Mouse (Mus musculus) gonadal fat pad, adult 2 months (tissue): Measurements from ENCODE around the gene Zfp292. TPM values are rescaled to one million over a fixed set of nuclear protein-coding genes. Genes with fewer than 3 reads are reported as not detected.

Source experiments
- DNase-seq: peaks from one replicate; pipeline ENCODE4 v3.0.0-alpha.2; 2012; ENCODE audit warnings: low read depth
- polyA plus RNA-seq: library from polyadenylated mRNA; depleted of rRNA; stranded (reverse); fragments of >200 nt; gene quantifications from 2 replicates; pipeline ENCODE4 v1.2.3, GENCODE M21; 2012; rRNA removed

The Zfp292 gene
- polyA plus RNA-seq, 1 experiment: 2.6 TPM

- no peak for DNase-seq
Observed at GRCm38 (mm10) chr4:34797294-34797983, 85.3 kb downstream of the Zfp292 start.

DNA sequence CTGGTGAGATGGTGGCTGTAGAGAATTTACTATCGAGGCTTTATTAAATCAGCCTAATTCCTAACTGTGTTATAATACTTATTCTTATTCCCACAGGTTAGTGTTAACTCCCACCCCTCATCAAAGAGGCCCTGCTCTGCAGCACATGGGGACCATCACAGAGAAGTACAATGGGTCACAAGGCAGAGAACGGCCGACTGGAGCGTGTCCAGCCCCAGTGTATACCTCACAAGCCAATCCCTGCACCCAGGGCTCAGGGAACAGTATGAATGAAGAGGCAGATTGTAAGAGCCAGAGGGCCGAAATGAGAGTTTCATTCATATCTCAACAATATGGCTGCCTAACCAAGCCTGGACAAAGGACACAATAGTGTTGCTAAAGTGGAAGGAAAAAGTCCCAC, 86.5 kb downstream of the Zfp292 start:
- DNase-seq: no peak

GRCm38 (mm10) chr4:34786476-34786875, 96.3 kb downstream of the Zfp292 start:
- DNase-seq: peak; percentile 47

DNA sequence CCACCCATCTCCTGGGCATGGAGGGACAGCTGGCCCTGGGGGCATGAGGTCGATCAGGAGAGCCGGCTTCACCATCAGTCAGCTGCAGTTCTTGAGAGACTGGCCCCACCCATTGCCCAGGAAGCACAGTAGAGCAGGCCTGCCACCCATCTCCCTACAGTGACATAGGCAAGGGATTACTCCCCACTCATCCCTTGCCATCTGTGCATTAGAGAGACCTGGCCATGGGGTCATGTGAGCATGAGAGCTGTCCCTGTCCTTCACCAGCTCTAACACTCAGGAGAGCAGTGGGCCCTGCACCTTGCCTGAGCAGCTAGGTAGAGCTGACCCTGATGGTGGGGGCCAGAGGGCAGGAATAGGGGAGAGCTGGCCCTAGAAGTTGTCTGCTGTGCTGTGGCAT, 97.1 kb downstream of the Zfp292 start:
- DNase-seq: no peak

- DNase-seq: no peak
Observed at GRCm38 (mm10) chr4:34784865-34785264, 97.9 kb downstream of the Zfp292 start.

DNA sequence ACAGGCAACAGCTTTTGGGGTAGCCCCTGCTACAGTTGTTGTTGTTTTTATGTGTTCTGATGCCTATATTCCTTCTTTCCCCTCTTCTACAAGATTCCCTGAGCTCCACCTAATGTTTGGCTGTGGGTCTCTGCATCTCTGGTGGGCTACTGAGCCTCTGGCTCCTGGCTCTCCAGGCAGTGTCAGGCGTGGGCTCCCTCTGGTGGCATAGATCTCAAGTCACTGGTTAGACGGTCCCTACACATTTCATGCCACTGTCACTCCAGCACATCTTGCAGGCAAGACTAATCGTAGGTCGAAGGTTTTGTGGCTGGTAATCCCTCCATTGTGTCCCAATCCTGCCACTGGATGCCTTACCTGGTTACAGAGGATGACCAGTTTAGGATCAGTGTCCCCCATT, 100.0 kb downstream of the Zfp292 start:
- DNase-seq: no peak

DNA sequence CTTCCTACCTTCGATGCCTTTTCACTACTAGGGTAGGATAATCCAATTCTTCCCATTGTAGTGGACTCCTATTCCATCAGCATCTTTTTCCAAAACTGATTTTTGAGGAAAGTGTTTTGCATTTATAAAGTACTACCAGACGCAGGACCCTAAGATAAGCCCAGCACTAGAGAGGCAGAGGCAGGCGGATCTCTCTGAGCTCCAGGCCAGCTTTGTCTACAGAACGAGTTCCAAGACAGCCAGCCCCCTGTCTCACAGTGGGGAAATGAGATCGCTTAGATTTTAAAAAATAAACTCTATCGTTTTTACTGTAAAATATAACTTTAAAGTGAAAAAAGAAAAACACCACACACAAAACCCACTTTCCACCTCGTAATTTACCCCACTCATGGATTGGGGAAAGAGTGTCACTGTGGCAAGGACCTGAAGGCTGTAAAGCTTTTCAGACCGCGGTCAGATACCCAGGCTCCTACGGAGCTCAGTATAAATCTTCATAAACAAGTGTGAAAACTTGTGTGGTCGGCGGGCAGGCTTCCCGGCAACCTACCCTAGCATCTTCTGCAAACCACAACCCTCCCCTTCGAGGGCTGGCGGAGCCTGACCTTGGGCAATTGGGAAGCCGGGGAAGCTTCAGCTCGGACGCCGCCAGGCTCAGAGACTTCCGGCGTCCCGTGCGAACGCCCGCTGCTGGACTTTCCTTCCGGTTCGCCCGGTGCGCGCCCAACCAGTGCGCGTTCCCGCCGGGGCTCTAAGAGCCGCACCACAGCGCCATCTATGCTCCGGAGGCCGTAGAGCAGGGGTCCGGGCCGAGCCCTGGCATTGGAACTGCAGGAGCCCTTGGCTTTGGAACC, 104.9 kb downstream of the Zfp292 start, which contains the start of gene Smim8:
Gene Smim8, minus strand, starts transcription at position 747 of the 851 bp plus-strand sequence.
- no peak for DNase-seq

DNA sequence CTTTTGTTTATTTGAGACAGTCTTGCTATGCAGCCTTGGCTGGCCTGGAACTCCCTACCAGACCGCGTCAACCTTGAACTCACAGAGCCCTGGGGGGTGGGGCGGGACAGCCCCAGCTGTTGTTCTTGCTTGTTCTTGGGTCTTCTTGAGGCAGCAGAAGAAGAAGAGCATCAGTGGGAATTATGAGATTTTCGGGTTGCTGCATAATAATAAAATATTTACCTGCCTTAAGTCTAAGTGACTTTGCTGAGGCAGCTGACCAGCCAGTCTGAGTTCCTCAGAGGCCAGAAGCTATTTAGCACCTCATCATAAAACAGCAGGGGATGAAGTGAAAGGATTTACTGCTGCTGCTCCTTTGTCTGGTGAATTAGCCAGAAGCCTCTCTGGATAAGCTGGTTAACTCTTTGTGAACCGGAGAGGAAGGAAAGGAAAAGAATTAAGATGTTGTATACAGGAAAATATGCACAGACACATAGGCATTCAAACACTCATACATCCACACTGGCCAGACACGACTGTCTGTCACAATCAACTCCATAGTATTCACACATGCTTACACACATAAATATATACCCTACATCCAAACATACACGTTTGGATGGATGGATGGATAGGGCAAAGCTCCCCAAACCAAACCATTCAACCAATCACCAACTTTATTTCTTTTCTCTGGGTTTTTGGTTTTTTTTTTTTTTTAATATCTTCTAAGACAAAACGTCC, 110.9 kb downstream of the Zfp292 start:
- no peak for DNase-seq

DNA sequence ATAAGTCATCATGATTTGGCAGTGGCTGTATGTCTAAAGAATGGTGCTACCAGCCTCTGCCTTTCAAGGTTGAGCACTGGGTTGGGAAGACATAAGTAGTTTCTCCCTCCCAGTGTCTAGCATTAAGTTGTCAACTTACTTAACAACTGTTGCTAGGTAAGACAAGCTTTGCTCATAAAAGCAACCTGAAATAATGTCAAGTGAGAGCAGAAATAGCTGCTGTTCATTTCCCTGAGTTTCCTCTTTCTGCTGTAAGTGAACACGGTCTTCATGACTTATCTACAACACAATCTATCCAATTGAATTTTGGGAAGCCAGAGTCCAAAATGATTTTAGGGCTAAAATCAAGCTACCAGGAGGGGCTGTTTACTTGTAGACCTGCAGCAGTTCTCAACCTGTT, 126.6 kb downstream of the Zfp292 start, which contains the start of gene Gm136:
Gene Gm136, minus strand, starts transcription at position 101 of the 400 bp plus-strand sequence.
- no peak for DNase-seq

Other genes starting within 250 kb of the Zfp292 start
- 14.3 and 16.8 TPM in 2 replicates for gene Slc35a1, start 195.5 kb downstream of the Zfp292 start, polyA plus RNA-seq
- 0.80 and 1.8 TPM in 2 replicates for gene Cfap206, start 152.8 kb downstream of the Zfp292 start, polyA plus RNA-seq
- gene Gm136, start 126.7 kb downstream of the Zfp292 start, polyA plus RNA-seq: 0.09 TPM in 1 of 2 replicates, not detected in the other
- gene Smim8, start 104.5 kb downstream of the Zfp292 start, polyA plus RNA-seq: 7.9 and 8.6 TPM in 2 replicates
- gene Cga, start 10.8 kb upstream of the Zfp292 start, polyA plus RNA-seq: not detected in 2 replicates